Mouse (Mus musculus): ENCODE results near the gene Ralgapa2.

DNA sequence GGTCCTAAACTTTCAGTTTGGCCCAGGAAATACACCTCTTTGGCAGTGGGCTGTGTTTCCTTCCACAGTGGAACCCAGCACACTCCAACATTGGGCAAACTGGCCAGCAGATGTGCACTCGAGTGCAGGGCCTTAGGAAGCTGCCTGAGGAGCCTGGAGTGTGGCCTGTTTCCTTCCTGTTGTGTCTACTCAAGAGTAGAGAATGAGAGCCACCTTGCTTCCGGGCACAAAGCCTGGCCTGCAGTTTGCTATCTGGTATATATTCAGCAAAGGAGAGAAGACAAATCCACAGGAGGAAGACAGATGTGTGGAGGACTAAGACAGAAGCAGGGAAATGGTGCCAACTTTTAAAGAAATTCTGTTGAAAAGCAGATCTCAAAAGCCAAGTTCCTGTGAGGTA, 189.4 kb downstream of the Ralgapa2 start:
- no peak for TF ChIP-seq CTCF (IDR thresholded peaks at IDR 0.05; ENCODE audit: borderline replicate concordance, insufficient read depth, low read depth, low read length)
- TF ChIP-seq POLR2A (IDR thresholded peaks at IDR 0.05; ENCODE audit: borderline replicate concordance, insufficient read depth, low read length), result no peak

All from cerebellum, adult 2 months (tissue).